Mouse (Mus musculus): ENCODE measurements around the gene Angptl1.

Angptl1 gene

GRCm38 (mm10) chr1:156838177-156838576, at the start of gene Angptl1:
Gene Angptl1 (plus strand): TSS chr1:156838562.
- DNase-seq (ENCODE audit: low spot score) = no peak

DNA sequence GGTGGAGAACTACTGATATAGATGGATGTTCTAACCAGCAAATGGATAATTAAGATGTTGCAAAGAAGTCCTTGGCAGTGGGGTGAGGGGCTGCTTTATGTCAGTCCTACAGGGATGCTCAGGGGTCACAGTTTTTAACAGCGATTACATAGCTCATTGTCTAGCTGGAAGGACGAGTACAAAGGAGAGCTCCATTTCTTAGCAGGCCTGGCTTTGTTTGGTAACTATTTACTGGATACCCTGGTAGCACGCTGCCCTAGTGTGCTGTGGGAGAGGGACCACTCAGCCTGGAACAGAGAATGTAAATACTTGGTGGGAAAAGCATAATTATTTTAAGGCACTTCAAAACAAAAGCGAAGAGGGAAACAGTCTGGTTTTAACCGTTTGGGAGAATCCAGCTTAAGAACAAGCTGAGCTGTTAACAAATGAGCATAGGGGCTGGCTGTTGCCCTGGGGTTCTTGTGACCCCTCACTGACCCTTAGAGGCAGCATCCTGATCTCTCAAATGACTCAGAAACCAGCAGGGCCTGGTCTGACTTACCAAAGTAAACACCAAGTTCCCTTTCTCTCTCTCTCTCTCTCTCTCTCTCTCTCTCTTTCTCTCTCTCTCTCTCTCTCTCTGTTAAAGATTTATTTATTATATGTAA, 48.4 kb upstream of the Angptl1 start:
- no peak for DNase-seq (ENCODE audit: low spot score)

- no peak for DNase-seq (ENCODE audit: low spot score)
Measured at GRCm38 (mm10) chr1:156796251-156796650, 42.1 kb upstream of the Angptl1 start.

DNA sequence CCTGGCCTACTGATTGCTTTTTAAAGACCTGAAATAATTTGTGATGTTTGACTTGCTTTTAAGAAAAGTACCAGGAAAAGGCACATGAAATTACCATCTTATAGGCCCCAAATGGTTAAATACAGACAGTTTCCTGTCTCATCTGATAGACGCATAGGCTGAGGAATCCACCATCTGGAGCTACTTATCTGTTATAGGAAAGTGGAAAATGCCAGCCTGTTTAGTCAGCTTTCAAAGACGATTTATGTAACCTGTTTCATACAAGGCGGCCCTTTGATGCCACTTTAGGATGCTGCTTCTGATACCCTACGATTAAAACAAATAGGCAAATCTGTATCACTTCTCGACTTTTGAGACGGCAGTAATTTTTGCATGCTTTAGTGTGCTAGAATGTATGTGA, 37.1 kb upstream of the Angptl1 start:
- DNase-seq (ENCODE audit: low spot score) = no peak

DNA sequence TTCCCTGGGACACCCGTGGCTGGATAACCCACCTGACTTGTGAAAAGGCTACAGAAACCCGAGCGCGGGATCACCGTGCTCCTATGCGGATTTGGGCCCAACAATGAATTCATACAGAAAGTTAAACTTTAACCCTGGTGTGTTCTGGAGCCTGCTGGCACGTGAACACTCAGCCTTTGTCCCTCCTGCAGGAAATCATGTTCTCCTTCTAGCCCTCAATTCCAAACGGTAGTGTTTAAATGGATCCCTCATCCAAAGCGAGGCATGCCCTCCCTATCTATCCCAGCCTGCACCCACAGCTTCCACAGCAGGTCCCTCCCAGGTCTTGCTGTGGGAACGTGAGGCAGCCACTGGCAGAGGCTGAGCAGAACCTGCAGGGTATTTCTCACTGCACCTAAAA, 30.0 kb upstream of the Angptl1 start:
- no peak for DNase-seq (ENCODE audit: low spot score)

DNA sequence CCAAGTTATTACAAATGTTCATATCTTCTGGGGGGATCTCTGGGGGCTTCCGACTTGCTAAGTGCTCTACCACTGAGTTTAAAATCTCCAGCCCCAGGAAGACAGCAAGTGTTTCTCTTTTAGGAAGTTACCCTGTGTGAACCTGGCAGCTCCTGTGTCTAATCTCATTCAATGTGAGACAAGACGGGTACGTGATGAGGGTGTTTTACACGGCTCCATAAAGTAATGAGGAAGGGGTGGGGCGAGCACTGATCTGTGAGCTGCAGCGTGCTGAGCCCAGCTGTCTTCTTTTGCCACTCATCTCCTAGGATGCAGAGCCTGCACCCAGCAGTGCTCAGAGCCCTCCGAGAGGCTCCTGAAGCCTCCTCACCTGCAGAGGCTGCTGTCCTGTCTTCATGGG, 26.4 kb upstream of the Angptl1 start:
- no peak for DNase-seq (ENCODE audit: low spot score)

GRCm38 (mm10) chr1:156812716-156813115, 25.6 kb upstream of the Angptl1 start:
- no peak for DNase-seq (ENCODE audit: low spot score)

DNA sequence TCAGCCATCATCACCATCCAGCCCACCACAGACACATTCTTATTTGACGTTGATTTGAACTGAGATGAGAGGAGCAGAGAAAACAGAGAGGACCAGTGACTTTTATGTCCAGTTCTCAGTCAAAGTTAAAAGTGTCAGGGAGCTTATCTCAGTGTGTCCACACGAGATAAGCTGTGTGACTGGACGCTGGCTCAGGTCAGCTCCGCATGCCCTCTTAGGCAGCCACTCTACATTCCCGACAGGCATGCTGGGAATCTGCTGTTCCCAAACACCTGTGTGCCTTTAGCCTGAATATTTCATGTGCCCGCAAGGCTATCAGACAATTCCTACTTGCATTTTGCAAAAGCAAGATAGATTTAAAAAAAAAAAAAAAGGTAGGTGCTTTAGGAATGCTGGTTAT, 24.9 kb upstream of the Angptl1 start:
- DNase-seq (ENCODE audit: low spot score) = no peak

- no peak for DNase-seq (ENCODE audit: low spot score)
Measured at GRCm38 (mm10) chr1:156819236-156819635, 19.1 kb upstream of the Angptl1 start.

DNA sequence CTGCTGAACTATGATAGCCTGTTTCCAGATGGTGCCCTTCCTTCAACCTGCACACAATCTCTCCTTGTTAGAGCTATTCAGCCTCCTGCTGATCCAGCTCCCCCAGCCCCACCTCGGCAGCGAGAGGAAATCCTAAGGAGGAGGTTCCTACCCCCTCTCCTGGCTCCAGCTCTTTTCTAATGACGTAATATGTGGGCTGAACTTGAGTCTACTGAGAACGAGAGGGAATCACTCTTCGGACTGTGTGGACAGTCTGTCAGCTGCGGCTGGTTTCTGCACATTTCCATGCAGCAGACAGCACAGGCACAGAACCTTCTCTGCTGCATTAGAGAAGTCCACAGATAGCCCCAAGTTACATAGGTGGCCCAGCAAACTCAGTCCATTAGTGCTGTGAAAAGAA, 333 bp downstream of the Angptl1 start:
- peak; percentile 11 for DNase-seq (ENCODE audit: low spot score)

GRCm38 (mm10) chr1:156841625-156842339, 3.4 kb downstream of the Angptl1 start:
- DNase-seq (ENCODE audit: low spot score) = no peak

GRCm38 (mm10) chr1:156847098-156847497, 8.7 kb downstream of the Angptl1 start:
- no peak for DNase-seq (ENCODE audit: low spot score)

DNA sequence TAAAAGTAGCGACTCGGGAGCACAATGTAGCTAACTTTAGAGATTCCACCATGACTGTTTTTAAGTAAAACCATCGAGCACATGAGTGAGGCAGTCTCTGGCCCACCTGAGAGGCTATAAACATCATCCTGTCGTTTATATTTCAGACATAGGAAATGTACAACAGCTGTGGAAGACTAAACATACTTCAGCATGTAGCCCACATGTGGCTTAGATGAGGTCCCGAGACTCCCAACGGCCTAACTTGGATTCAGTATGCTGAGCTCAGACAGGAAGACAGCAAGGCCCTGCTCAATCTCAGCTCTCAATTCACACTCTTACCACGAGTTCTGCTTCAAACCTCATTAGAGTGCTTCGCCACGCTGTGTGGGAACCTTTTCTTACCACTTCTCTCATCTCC, 14.0 kb downstream of the Angptl1 start:
- DNase-seq (ENCODE audit: low spot score) = no peak

GRCm38 (mm10) chr1:156852872-156853271, 14.5 kb downstream of the Angptl1 start:
- DNase-seq (ENCODE audit: low spot score) = no peak

- DNase-seq (ENCODE audit: low spot score) = no peak
Measured at GRCm38 (mm10) chr1:156854558-156854957, 16.2 kb downstream of the Angptl1 start.

- no peak for DNase-seq (ENCODE audit: low spot score)
Measured at GRCm38 (mm10) chr1:156856666-156857065, 18.3 kb downstream of the Angptl1 start.

DNA sequence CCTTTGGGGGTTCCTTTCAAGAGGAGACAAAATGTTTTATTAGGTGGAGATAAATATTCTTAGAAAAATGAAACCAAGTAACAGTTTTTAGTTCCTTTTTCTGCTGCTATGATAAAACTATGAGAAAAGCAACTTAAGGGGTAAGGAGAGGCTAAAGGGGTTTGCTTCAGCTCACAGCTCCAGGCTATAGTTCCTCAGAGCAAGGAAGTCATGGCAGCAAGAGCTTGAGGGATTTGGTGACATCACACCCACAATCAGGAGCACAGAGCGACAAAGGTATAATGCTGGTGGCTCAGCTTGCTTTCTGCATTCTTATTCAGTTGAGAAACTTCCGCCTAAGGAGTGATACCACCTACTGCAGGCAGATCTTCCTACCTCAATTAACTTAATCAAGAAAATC, 20.8 kb downstream of the Angptl1 start:
- no peak for DNase-seq (ENCODE audit: low spot score)

GRCm38 (mm10) chr1:156859711-156860250, 21.4 kb downstream of the Angptl1 start:
- no peak for DNase-seq (ENCODE audit: low spot score)

DNA sequence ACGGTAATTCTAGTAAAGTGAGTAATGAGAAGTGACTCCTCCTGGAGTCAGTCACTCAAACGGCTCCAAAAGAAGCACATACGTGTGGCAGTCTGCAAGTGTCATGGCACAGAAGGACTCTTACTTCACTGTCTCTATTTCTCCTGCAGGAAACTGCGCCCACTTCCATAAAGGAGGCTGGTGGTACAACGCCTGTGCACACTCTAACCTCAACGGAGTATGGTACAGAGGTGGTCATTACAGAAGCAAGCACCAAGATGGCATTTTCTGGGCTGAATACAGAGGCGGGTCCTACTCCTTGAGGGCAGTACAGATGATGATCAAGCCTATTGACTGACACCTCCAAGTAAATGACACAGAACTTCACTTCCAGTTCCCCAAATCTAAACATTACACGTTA, 21.9 kb downstream of the Angptl1 start:
- no peak for DNase-seq (ENCODE audit: low spot score)

- DNase-seq (ENCODE audit: low spot score) = peak; percentile 10
Measured at GRCm38 (mm10) chr1:156861475-156862043, 23.2 kb downstream of the Angptl1 start.

DNA sequence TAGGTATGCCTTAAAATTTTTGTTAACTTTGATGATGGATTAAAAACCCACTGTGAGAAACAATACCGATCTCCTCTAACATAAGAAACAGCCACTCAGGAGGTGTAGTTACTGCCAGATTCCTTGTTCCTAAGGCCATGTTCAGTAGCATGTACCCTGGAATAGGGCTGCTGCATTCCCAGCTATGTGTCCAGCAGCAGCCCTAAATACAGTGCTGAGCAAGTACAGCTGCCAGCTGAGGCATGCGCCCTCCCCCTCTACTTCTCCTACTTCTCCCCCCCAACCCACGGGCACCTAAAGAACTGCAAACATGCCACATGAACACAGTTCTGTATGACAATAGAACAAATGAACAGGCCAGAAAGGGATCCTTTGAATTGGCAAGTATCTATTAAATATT, 25.4 kb downstream of the Angptl1 start:
- no peak for DNase-seq (ENCODE audit: low spot score)

DNA sequence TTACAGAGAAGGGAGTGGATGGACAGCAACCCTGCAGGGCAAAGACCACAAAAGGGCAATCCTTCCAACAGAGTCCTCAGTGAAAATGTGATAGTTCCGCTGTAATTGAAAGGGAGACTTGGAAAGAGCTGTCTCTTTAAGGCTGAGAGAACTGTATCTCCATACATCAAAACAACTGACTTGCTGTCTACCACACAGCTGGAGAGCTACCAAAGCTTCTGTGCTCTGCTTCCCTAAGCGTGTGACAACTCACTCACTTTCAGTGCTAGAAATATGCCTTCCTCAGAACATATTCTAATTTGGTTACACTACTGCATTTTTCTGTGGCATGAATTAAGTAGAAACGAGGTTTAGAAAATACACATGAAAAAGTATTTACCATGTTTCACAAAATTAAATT, 25.9 kb downstream of the Angptl1 start:
- DNase-seq (ENCODE audit: low spot score) = no peak

DNA sequence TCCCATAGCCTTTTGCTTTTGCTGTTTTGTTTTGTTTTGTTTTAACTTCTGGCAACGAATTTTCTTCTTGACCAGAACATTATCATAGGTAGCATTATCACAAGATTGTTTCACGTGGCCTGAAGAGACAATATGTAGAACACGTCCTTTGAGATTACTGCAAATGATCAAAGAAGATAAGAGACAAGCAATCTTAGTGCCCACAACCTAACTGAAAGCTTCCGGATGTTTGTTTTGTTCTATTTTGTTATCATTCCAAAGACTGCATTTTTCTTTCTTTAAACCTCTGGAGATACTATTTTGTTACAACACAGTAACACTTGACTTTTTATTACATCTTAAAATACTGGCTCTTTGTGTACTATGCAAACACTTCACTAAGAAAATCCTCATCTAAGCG, 31.7 kb downstream of the Angptl1 start:
- no peak for DNase-seq (ENCODE audit: low spot score)

Measured in urinary bladder, postnatal 14 days (tissue).